Mouse (Mus musculus) lung, adult 2 months (tissue): ENCODE measurements around the gene H2-T23.
"Not testable (repeated sequence)": the region's sequence is repeated elsewhere in the genome, so short reads cannot be mapped to it uniquely, and the experiment has no call there.

ENCODE experiments used
- CTCF ChIP-seq: fragments of 200-500 bp; IDR thresholded peaks from 2 replicates; pipeline ENCODE4 v1.5.1; 2011; ENCODE audit warnings: mild to moderate bottlenecking, low read length, control low read depth; ENCODE audit not compliant: insufficient read depth
- POLR2A ChIP-seq: fragments of 200-500 bp; IDR thresholded peaks from 2 replicates; pipeline ENCODE4 v1.6.1; 2011; ENCODE audit warnings: low read depth, mild to moderate bottlenecking, control low read depth, low read length, borderline replicate concordance; ENCODE audit errors: extremely low read depth

GRCm38 (mm10) chr17:36040604-36041003 lies 7.9 kb upstream of the H2-T23 start:
- TF ChIP-seq POLR2A, CTCF: not testable (repeated sequence)
